26 mouse cellular contexts compared by ENCODE assay signal in genomic region chr1:66943639-66944038, GRCm38 (mm10). TPM values are rescaled to one million over a fixed set of nuclear protein-coding genes. Genes with fewer than 3 reads are reported as not detected.
"Had no signal": no experiment of that assay in that cellular context is flagged by ENCODE, and none has a peak within 500 bp of the region (broad histone marks: within the 10 kb centered on the region; RNA-seq: fewer than 3 reads in every experiment).

No protein-coding gene starts in this region.

- H3K4me3 ChIP-seq: heart, embryonic 10.5 days; heart, embryonic 12.5 days; hindbrain, embryonic 10.5 days; hindbrain, embryonic 13.5 days; hindbrain, embryonic 15.5 days; kidney, embryonic 15.5 days; layer of hippocampus, adult 2 months; left cerebral cortex, adult 2 months; limb, embryonic 10.5 days; limb, embryonic 12.5 days; liver, embryonic 13.5 days; liver, embryonic 15.5 days had no signal

- H3K9ac ChIP-seq: heart, embryonic 12.5 days; hindbrain, embryonic 13.5 days; hindbrain, embryonic 15.5 days; kidney, embryonic 15.5 days; limb, embryonic 12.5 days; liver, embryonic 13.5 days; liver, embryonic 15.5 days had no signal

- H3K36me3 ChIP-seq: heart, embryonic 10.5 days; heart, embryonic 12.5 days; hindbrain, embryonic 10.5 days; hindbrain, embryonic 13.5 days; hindbrain, embryonic 15.5 days; kidney, embryonic 15.5 days; limb, embryonic 10.5 days; limb, embryonic 12.5 days; liver, embryonic 13.5 days; liver, embryonic 15.5 days had no signal

- H3K4me2 ChIP-seq: heart, embryonic 12.5 days; hindbrain, embryonic 13.5 days; hindbrain, embryonic 15.5 days; kidney, embryonic 15.5 days; limb, embryonic 12.5 days; liver, embryonic 11.5 days; liver, embryonic 13.5 days; liver, embryonic 15.5 days had no signal

- DNase-seq: heart, adult 18-20 months; heart, postnatal 10 days; heart, postnatal 4 days; kidney, adult 11 months; kidney, adult 2 months; kidney, adult 9 months; kidney, postnatal 25 days; kidney, postnatal 4 days; liver; liver, embryonic 13.5 days had no signal

- H3K4me1 ChIP-seq: hindbrain, embryonic 13.5 days; hindbrain, embryonic 15.5 days; limb, embryonic 12.5 days; liver, embryonic 13.5 days; liver, embryonic 15.5 days had no signal

- H3K9me3 ChIP-seq: heart, embryonic 10.5 days; heart, embryonic 12.5 days; hindbrain, embryonic 10.5 days; hindbrain, embryonic 13.5 days; hindbrain, embryonic 15.5 days; kidney, embryonic 15.5 days; limb, embryonic 10.5 days; limb, embryonic 12.5 days; liver, embryonic 13.5 days; liver, embryonic 15.5 days had no signal

- ATAC-seq: hindbrain, postnatal 0 days; intestine, embryonic 16.5 days had no signal

- H3K27ac ChIP-seq: heart, embryonic 10.5 days; hindbrain, embryonic 10.5 days; hindbrain, embryonic 13.5 days; hindbrain, embryonic 15.5 days; hindbrain, postnatal 0 days; kidney, embryonic 15.5 days; kidney, postnatal 0 days; layer of hippocampus, adult 2 months; left cerebral cortex, adult 2 months; limb, embryonic 10.5 days; limb, embryonic 12.5 days; liver, embryonic 13.5 days; liver, embryonic 15.5 days had no signal

- H3K27me3 ChIP-seq: heart, embryonic 12.5 days; hindbrain, embryonic 13.5 days; hindbrain, embryonic 15.5 days; kidney, embryonic 15.5 days; limb, embryonic 12.5 days; liver, embryonic 13.5 days; liver, embryonic 15.5 days had no signal

RNA-seq across cellular contexts. Expression of gene Myl1, which starts 1.6 kb away (rescaled TPM):
- total RNA-seq: granulocyte monocyte progenitor cell, adult 5-6 weeks had no signal
